Comparison of ENCODE assay signal across 22 mouse cellular contexts in genomic region chr7:30313666-30314320, GRCm38 (mm10). TPM values are rescaled to one million over a fixed set of nuclear protein-coding genes. Genes with fewer than 3 reads are reported as not detected.
DNase-seq lines count a peak whose midpoint lies in the region; ATAC-seq and TF ChIP-seq lines count a peak whose summit lies in the region.
"Had no signal": no experiment of that assay in that cellular context is flagged by ENCODE, and none has a peak within 500 bp of the region (broad histone marks: within the 10 kb centered on the region; RNA-seq: fewer than 3 reads in every experiment).

No protein-coding gene starts in this region.

- WGBS in cerebellum, adult 2 months: 56% methylated on average over 27 of the region's 27 CpGs
- WGBS in liver, embryonic 13.5 days (ENCODE audit: insufficient replicate concordance): 62% methylated on average over 27 of the region's 27 CpGs
- WGBS in midbrain, embryonic 14.5 days: 52% methylated on average over 27 of the region's 27 CpGs

- no peaks in the 10 kb centered on the region for H3K9me3 ChIP-seq in ES-E14 (ENCODE audit: control insufficient read depth, insufficient read depth, low read depth, low read length)
- no peaks in the 10 kb centered on the region for H3K9me3 ChIP-seq in liver, embryonic 13.5 days (replicated peaks)
- no peaks in the 10 kb centered on the region for H3K9me3 ChIP-seq in midbrain, embryonic 14.5 days (ENCODE audit: control insufficient read depth, low read length)
- H3K9me3 ChIP-seq: limb, embryonic 15.5 days; midbrain, embryonic 13.5 days had no signal

- no peak overlapping the region for H3K4me3 ChIP-seq in cerebellum, adult 2 months (replicated peaks; ENCODE audit: insufficient read depth, low read depth, low read length)
- peak overlapping the region; percentile 33 to 37; a peak in 2 of 4 replicates for H3K4me3 ChIP-seq in ES-E14 (ENCODE audit: insufficient read depth in 1 of 2, low read depth in 1 of 2, low read length in 2 of 2, poor library complexity in 1 of 2, severe bottlenecking in 1 of 2)
- peak overlapping the region; percentile 22; the same call in 1 of the 2 replicates for H3K4me3 ChIP-seq in liver, embryonic 13.5 days (replicated peaks)
- H3K4me3 ChIP-seq in midbrain, embryonic 14.5 days (replicated peaks; ENCODE audit: low read depth, low read length): no peak overlapping the region
- H3K4me3 ChIP-seq: midbrain, embryonic 13.5 days had no signal

- H3K4me1 ChIP-seq in cerebellum, adult 2 months (ENCODE audit: control insufficient read depth, insufficient read depth, low read length): peaks cover 25% of the 10 kb centered on the region
- H3K4me1 ChIP-seq in ES-E14 (ENCODE audit: control insufficient read depth in 2 of 2, insufficient read depth in 2 of 2, low read length in 2 of 2, poor library complexity in 1 of 2): peaks cover 5 to 10% of the 10 kb centered on the region in 2 experiments; a peak in 2 of 4 replicates
- peaks cover 29% of the 10 kb centered on the region for H3K4me1 ChIP-seq in liver, embryonic 13.5 days (replicated peaks)
- peaks cover 7% of the 10 kb centered on the region for H3K4me1 ChIP-seq in midbrain, embryonic 14.5 days (ENCODE audit: control insufficient read depth, insufficient read depth, low read length)

- no peak for TF ChIP-seq POLR2A in cerebellum, adult 2 months (IDR thresholded peaks at IDR 0.05; ENCODE audit: borderline replicate concordance, insufficient read depth, low read length)

- in situ Hi-C loops in ES-E14 (cut with MboI; ENCODE audit: low sequenced_read_pairs in 2 of 2, unreplicated experiment in 2 of 2): no loop called here

- no peak overlapping the region for H3K27ac ChIP-seq in cerebellum, adult 2 months (ENCODE audit: insufficient read depth, low read length)
- H3K27ac ChIP-seq in ES-E14 (ENCODE audit: insufficient read depth, low read depth, low read length, poor library complexity, severe bottlenecking): no peak overlapping the region
- H3K27ac ChIP-seq in liver, embryonic 13.5 days: no peak overlapping the region
- no peak overlapping the region for H3K27ac ChIP-seq in midbrain, embryonic 14.5 days (replicated peaks; ENCODE audit: low read depth, low read length)
- H3K27ac ChIP-seq: hindbrain, embryonic 14.5 days; midbrain, embryonic 13.5 days had no signal

- no peak for TF ChIP-seq CTCF in cerebellum, adult 2 months (IDR thresholded peaks at IDR 0.05; ENCODE audit: borderline replicate concordance, insufficient read depth, low read depth, low read length)

- 0 out of 2 replicates have a peak, but pooled peaks have one; percentile 14 for ATAC-seq in liver, embryonic 13.5 days (ENCODE audit: low read depth)
- no peak for ATAC-seq in midbrain, embryonic 14.5 days (ENCODE audit: low FRiP score, low TSS enrichment)
- ATAC-seq: forebrain, embryonic 14.5 days; midbrain, embryonic 13.5 days had no signal

- H3K9ac ChIP-seq in ES-E14 (ENCODE audit: insufficient read depth, low read depth, low read length, poor library complexity, severe bottlenecking): no peak overlapping the region
- H3K9ac ChIP-seq in liver, embryonic 13.5 days: peak overlapping the region; percentile 36; the same call in 1 of the 2 replicates
- no peak overlapping the region for H3K9ac ChIP-seq in midbrain, embryonic 14.5 days (replicated peaks; ENCODE audit: low read length)
- H3K9ac ChIP-seq: hindbrain, embryonic 14.5 days had no signal

- peaks cover 2% of the 10 kb centered on the region; the same call in 1 of the 2 replicates for H3K36me3 ChIP-seq in ES-E14 (ENCODE audit: control insufficient read depth, insufficient read depth, low read length, poor library complexity, severe bottlenecking)
- H3K36me3 ChIP-seq in liver, embryonic 13.5 days: 0 out of 2 replicates have a peak, but pooled peaks cover 3% of the 10 kb centered on the region
- H3K36me3 ChIP-seq in midbrain, embryonic 14.5 days (ENCODE audit: control insufficient read depth, insufficient read depth, low read length): peaks cover 21% of the 10 kb centered on the region

- H3K27me3 ChIP-seq in cerebellum, adult 2 months (ENCODE audit: control insufficient read depth, insufficient read depth, low read length): no peaks in the 10 kb centered on the region
- H3K27me3 ChIP-seq in liver, embryonic 13.5 days: no peaks in the 10 kb centered on the region
- no peaks in the 10 kb centered on the region for H3K27me3 ChIP-seq in midbrain, embryonic 14.5 days (ENCODE audit: control insufficient read depth, insufficient read depth, low read length)
- H3K27me3 ChIP-seq: CH12.LX; limb, embryonic 15.5 days; midbrain, embryonic 13.5 days had no signal

- peak; percentile 56 for DNase-seq in cerebellum, adult 11-12 months
- no peak for DNase-seq in cerebellum, adult 2 months
- DNase-seq in ES-E14 (ENCODE audit: low read depth, low spot score): no peak
- peak; percentile 67 for DNase-seq in kidney, postnatal 10 days
- DNase-seq in liver, embryonic 13.5 days: no peak
- DNase-seq in midbrain, embryonic 14.5 days: no peak
- DNase-seq in cerebellum, adult 8-10 months: no peak
- DNase-seq in left cerebral cortex, adult 8-10 months (ENCODE audit: low spot score in 2 of 2): no peak
- DNase-seq: adrenal gland, postnatal 10 days; gastrocnemius, postnatal 10 days; layer of hippocampus, postnatal 36 days; lung, postnatal 4 days; right cerebral cortex, postnatal 4 days; thymus, postnatal 14 days had no signal

- peak overlapping the region; percentile 48 for H3K4me2 ChIP-seq in liver, embryonic 13.5 days
- no peak overlapping the region for H3K4me2 ChIP-seq in midbrain, embryonic 14.5 days (ENCODE audit: low read length)
- H3K4me2 ChIP-seq: hindbrain, embryonic 14.5 days had no signal

TF ChIP-seq in ES-E14, 5 proteins besides CTCF, POLR2A, EP300 and RAD21:
- no peak for TF ChIP-seq CHD2 (IDR thresholded peaks at IDR 0.05; ENCODE audit: low read depth, low read length)

RNA-seq across cellular contexts. Expression of gene Syne4, which starts 0.8 kb away (rescaled TPM):
- polyA plus RNA-seq in cerebellum, adult 2 months (2012; rRNA removed): 63.4 and 63.8 TPM in 2 replicates
- 14.5 and 25.5 TPM in 2 replicates for total RNA-seq in ES-E14 (2012; rRNA removed)
- polyA plus RNA-seq in liver, embryonic 13.5 days (2015; fragmentation: Nextera tagmentation; extraction: Ambion mirVana): 6.1 and 8.8 TPM in 2 replicates
- 9.3 and 10.2 TPM in 2 replicates for polyA plus RNA-seq in midbrain, embryonic 14.5 days (2014; fragmentation: Nextera tagmentation; extraction: Ambion mirVana)
- 10 to 100 TPM in 1 of 4 experiments, 1 to 10 TPM in 3; 7.4 to 10.5 (median 8.8) TPM for total RNA-seq in left cerebral cortex, adult 8-10 months (2022)

RNA-seq across cellular contexts. Expression of gene Alkbh6, which starts 5.3 kb away (rescaled TPM):
- polyA plus RNA-seq in cerebellum, adult 2 months (2012; rRNA removed): 197 and 214 TPM in 2 replicates
- 24.5 and 37.8 TPM in 2 replicates for total RNA-seq in ES-E14 (2012; rRNA removed)
- 17.2 and 18.9 TPM in 2 replicates for polyA plus RNA-seq in liver, embryonic 13.5 days (2015; fragmentation: Nextera tagmentation; extraction: Ambion mirVana)
- 107 and 145 TPM in 2 replicates for polyA plus RNA-seq in midbrain, embryonic 14.5 days (2014; fragmentation: Nextera tagmentation; extraction: Ambion mirVana)
- total RNA-seq in left cerebral cortex, adult 8-10 months (2022): 10 to 100 TPM; 60.6 to 74.5 (median 62.8) TPM

RNA-seq across cellular contexts. Expression of gene E130208F15Rik, which starts 7.7 kb away (rescaled TPM):
- polyA plus RNA-seq in cerebellum, adult 2 months (2012; rRNA removed): 0.57 and 0.73 TPM in 2 replicates
- 1.9 and 3.3 TPM in 2 replicates for total RNA-seq in ES-E14 (2012; rRNA removed)
- 1.3 and 1.8 TPM in 2 replicates for polyA plus RNA-seq in liver, embryonic 13.5 days (2015; fragmentation: Nextera tagmentation; extraction: Ambion mirVana)
- polyA plus RNA-seq in midbrain, embryonic 14.5 days (2014; fragmentation: Nextera tagmentation; extraction: Ambion mirVana): not detected in 2 replicates
- total RNA-seq in left cerebral cortex, adult 8-10 months (2022): under 1 TPM in 3 of 4 experiments, not detected in 1; 0.34 to 0.87 (median 0.48) TPM
- polyA plus RNA-seq: embryonic facial prominence, embryonic 14.5 days; forebrain, embryonic 14.5 days; heart, embryonic 14.5 days; hindbrain, embryonic 14.5 days; intestine, postnatal 0 days; limb, embryonic 15.5 days; midbrain, embryonic 13.5 days had no signal

RNA-seq across cellular contexts. Expression of gene Sdhaf1, which starts 9.9 kb away (rescaled TPM):
- polyA plus RNA-seq in cerebellum, adult 2 months (2012; rRNA removed): 21.9 and 23.8 TPM in 2 replicates
- 6.6 and 8.5 TPM in 2 replicates for total RNA-seq in ES-E14 (2012; rRNA removed)
- 6.4 and 6.6 TPM in 2 replicates for polyA plus RNA-seq in liver, embryonic 13.5 days (2015; fragmentation: Nextera tagmentation; extraction: Ambion mirVana)
- polyA plus RNA-seq in midbrain, embryonic 14.5 days (2014; fragmentation: Nextera tagmentation; extraction: Ambion mirVana): 19.8 and 20.4 TPM in 2 replicates
- 10 to 100 TPM in 1 of 4 experiments, 1 to 10 TPM in 3; 8.3 to 10.0 (median 9.0) TPM for total RNA-seq in left cerebral cortex, adult 8-10 months (2022)

RNA-seq across cellular contexts. Expression of gene Clip3, which starts 22.3 kb away (rescaled TPM):
- 726 and 810 TPM in 2 replicates for polyA plus RNA-seq in cerebellum, adult 2 months (2012; rRNA removed)
- 4.4 and 5.4 TPM in 2 replicates for total RNA-seq in ES-E14 (2012; rRNA removed)
- polyA plus RNA-seq in liver, embryonic 13.5 days (2015; fragmentation: Nextera tagmentation; extraction: Ambion mirVana): 1.4 and 1.7 TPM in 2 replicates
- polyA plus RNA-seq in midbrain, embryonic 14.5 days (2014; fragmentation: Nextera tagmentation; extraction: Ambion mirVana): 121 and 131 TPM in 2 replicates
- 100 to 1,000 TPM; 377 to 471 (median 424) TPM for total RNA-seq in left cerebral cortex, adult 8-10 months (2022)
- total RNA-seq: CH12.LX had no signal

Comparison
In these comparisons a context has a peak if more than half of its experiments do, and no peak if none do; other contexts are left out.
1. DNase-seq: peak in cerebellum, adult 11-12 months (single experiment) and kidney, postnatal 10 days (single experiment); none in cerebellum, adult 2 months (0 of 2), ES-E14 (single experiment), liver, embryonic 13.5 days (single experiment), midbrain, embryonic 14.5 days (single experiment), cerebellum, adult 8-10 months (single experiment) and left cerebral cortex, adult 8-10 months (0 of 2).
2. H3K4me3 ChIP-seq: peak in ES-E14 (2 of 2) and liver, embryonic 13.5 days (single experiment); none in cerebellum, adult 2 months (single experiment) and midbrain, embryonic 14.5 days (single experiment).